9 mouse cellular contexts compared by ENCODE assay signal in genomic region chr10:76964436-76964835, GRCm38 (mm10). TPM values are rescaled to one million over a fixed set of nuclear protein-coding genes. Genes with fewer than 3 reads are reported as not detected.
DNase-seq lines count a peak whose midpoint lies in the region; ATAC-seq and TF ChIP-seq lines count a peak whose summit lies in the region.
"Had no signal": no experiment of that assay in that cellular context is flagged by ENCODE, and none has a peak within 500 bp of the region (broad histone marks: within the 10 kb centered on the region; RNA-seq: fewer than 3 reads in every experiment).

No protein-coding gene starts in this region.

- H3K4me2 ChIP-seq in midbrain, embryonic 11.5 days: no peak overlapping the region
- no peak overlapping the region for H3K4me2 ChIP-seq in midbrain, embryonic 15.5 days
- H3K4me2 ChIP-seq in lung, postnatal 0 days (replicated peaks; ENCODE audit: low read depth, low read length): no peak overlapping the region

- H3K36me3 ChIP-seq in midbrain, embryonic 11.5 days (ENCODE audit: control insufficient read depth, insufficient read depth, low read length): no peaks in the 10 kb centered on the region
- H3K36me3 ChIP-seq in midbrain, embryonic 15.5 days (replicated peaks): no peaks in the 10 kb centered on the region
- no peaks in the 10 kb centered on the region for H3K36me3 ChIP-seq in lung, postnatal 0 days (ENCODE audit: insufficient read depth, low read length)

- H3K9ac ChIP-seq in midbrain, embryonic 11.5 days (ENCODE audit: low read length): no peak overlapping the region; the same call in 1 of the 2 replicates
- no peak overlapping the region for H3K9ac ChIP-seq in midbrain, embryonic 15.5 days
- no peak overlapping the region for H3K9ac ChIP-seq in lung, postnatal 0 days (replicated peaks; ENCODE audit: low read depth)

- H3K27me3 ChIP-seq in midbrain, embryonic 11.5 days (ENCODE audit: control insufficient read depth, insufficient read depth, low read length): no peaks in the 10 kb centered on the region
- no peaks in the 10 kb centered on the region for H3K27me3 ChIP-seq in midbrain, embryonic 15.5 days (replicated peaks)
- H3K27me3 ChIP-seq in lung, postnatal 0 days (replicated peaks; ENCODE audit: insufficient read depth, low read length): 0 out of 2 replicates have a peak, but pooled peaks cover 5% of the 10 kb centered on the region

- 33% methylated on average over 6 of the region's 6 CpGs for WGBS in midbrain, embryonic 11.5 days
- WGBS in midbrain, embryonic 15.5 days: 21% methylated on average over 6 of the region's 6 CpGs
- 17% methylated on average over 6 of the region's 6 CpGs for WGBS in lung, postnatal 0 days

- H3K27ac ChIP-seq in midbrain, embryonic 11.5 days (ENCODE audit: low read depth, low read length): no peak overlapping the region
- H3K27ac ChIP-seq in midbrain, embryonic 15.5 days: no peak overlapping the region
- peak overlapping the region; percentile 27; the same call in 1 of the 2 replicates for H3K27ac ChIP-seq in lung, postnatal 0 days (ENCODE audit: low read length)

- H3K4me3 ChIP-seq in midbrain, embryonic 11.5 days (ENCODE audit: low read depth, low read length): no peak overlapping the region
- H3K4me3 ChIP-seq in midbrain, embryonic 15.5 days: no peak overlapping the region
- no peak overlapping the region for H3K4me3 ChIP-seq in lung, postnatal 0 days (ENCODE audit: low read depth, low read length)

- H3K4me1 ChIP-seq in midbrain, embryonic 11.5 days (ENCODE audit: control insufficient read depth, insufficient read depth, low read length): peaks cover 25% of the 10 kb centered on the region
- H3K4me1 ChIP-seq in midbrain, embryonic 15.5 days: peaks cover 26% of the 10 kb centered on the region
- peaks cover 6% of the 10 kb centered on the region; the same call in 1 of the 2 replicates for H3K4me1 ChIP-seq in lung, postnatal 0 days (ENCODE audit: insufficient read depth, low read depth, low read length)

- DNase-seq in midbrain, embryonic 11.5 days (ENCODE audit: low spot score, missing footprints): peak; percentile 89
- DNase-seq in heart, postnatal 4 days: peak; percentile 13
- DNase-seq in lung, postnatal 0 days (ENCODE audit: low spot score): peak; percentile 51
- peak; percentile 38 for DNase-seq in yolk sac, embryonic 10.5 days (ENCODE audit: low spot score)
- no peak for DNase-seq in left cerebral cortex, adult 18-20 months (ENCODE audit: low spot score in 2 of 2)
- DNase-seq in left cerebral cortex, adult 8-10 months (ENCODE audit: low spot score in 2 of 2): no peak

- TF ChIP-seq CTCF in lung, postnatal 0 days (IDR thresholded peaks at IDR 0.05): peak; percentile 19; the same call in 1 of the 2 replicates

- no peak for ATAC-seq in midbrain, embryonic 11.5 days (ENCODE audit: low FRiP score)
- ATAC-seq in midbrain, embryonic 15.5 days (replicated peaks): no peak
- peak; percentile 14 for ATAC-seq in lung, postnatal 0 days
- no peak for ATAC-seq in granulocyte monocyte progenitor cell, adult 5-6 weeks (replicated peaks; ENCODE audit: poor library complexity, severe bottlenecking)

- no peak for TF ChIP-seq EP300 in lung, postnatal 0 days (IDR thresholded peaks at IDR 0.05)

- no peaks in the 10 kb centered on the region for H3K9me3 ChIP-seq in midbrain, embryonic 11.5 days (ENCODE audit: control insufficient read depth, low read length)
- no peaks in the 10 kb centered on the region for H3K9me3 ChIP-seq in midbrain, embryonic 15.5 days
- H3K9me3 ChIP-seq in lung, postnatal 0 days (ENCODE audit: low read length): no peaks in the 10 kb centered on the region
- H3K9me3 ChIP-seq: megakaryocyte, embryonic 14.5 days had no signal

RNA-seq across cellular contexts. Expression of gene Pcbp3, which starts 2.7 kb away (rescaled TPM):
- polyA plus RNA-seq in midbrain, embryonic 11.5 days (2014; fragmentation: Nextera tagmentation; extraction: Ambion mirVana): 34.4 and 41.5 TPM in 2 replicates
- 69.5 and 72.5 TPM in 2 replicates for polyA plus RNA-seq in midbrain, embryonic 15.5 days (2015; fragmentation: Nextera tagmentation; extraction: Ambion mirVana)
- total RNA-seq in heart, postnatal 4 days (2021): 10 to 100 TPM; 10.0 to 11.3 TPM
- 29.0 and 29.3 TPM in 2 replicates for polyA plus RNA-seq in lung, postnatal 0 days (2015; fragmentation: Nextera tagmentation; extraction: Ambion mirVana)
- 10 to 100 TPM; 60.0 to 65.1 TPM for total RNA-seq in left cerebral cortex, adult 18-20 months (2021)
- 15.7 and 16.1 TPM in 2 replicates for total RNA-seq in granulocyte monocyte progenitor cell, adult 5-6 weeks (2014; fragmentation: Nextera tagmentation)
- 4.2 and 9.8 TPM in 2 replicates for total RNA-seq in granulocyte monocyte progenitor cell, adult 5-6 weeks (2017)
- 10 to 100 TPM; 62.1 to 75.2 (median 68.7) TPM for total RNA-seq in left cerebral cortex, adult 8-10 months (2022)

Comparison
In these comparisons a context has a peak if more than half of its experiments do, and no peak if none do; other contexts are left out.
1. DNase-seq: peak in midbrain, embryonic 11.5 days (single experiment), heart, postnatal 4 days (single experiment), lung, postnatal 0 days (single experiment) and yolk sac, embryonic 10.5 days (single experiment); none in left cerebral cortex, adult 18-20 months (0 of 2) and left cerebral cortex, adult 8-10 months (0 of 2).